Mouse (Mus musculus) CD4-positive, CD25-positive, alpha-beta regulatory T cell, adult 2 months (primary cell): ENCODE data around the gene Pglyrp2.

Source experiments
- DNase-seq: peaks from one replicate; pipeline ENCODE4 v3.0.0-alpha.2; 2012; ENCODE audit warnings: low read depth, low spot score

Pglyrp2 gene

GRCm38 (mm10) chr17:32402779-32403157 lies 21.2 kb downstream of the Pglyrp2 start:
- peak; percentile 80 for DNase-seq

DNA sequence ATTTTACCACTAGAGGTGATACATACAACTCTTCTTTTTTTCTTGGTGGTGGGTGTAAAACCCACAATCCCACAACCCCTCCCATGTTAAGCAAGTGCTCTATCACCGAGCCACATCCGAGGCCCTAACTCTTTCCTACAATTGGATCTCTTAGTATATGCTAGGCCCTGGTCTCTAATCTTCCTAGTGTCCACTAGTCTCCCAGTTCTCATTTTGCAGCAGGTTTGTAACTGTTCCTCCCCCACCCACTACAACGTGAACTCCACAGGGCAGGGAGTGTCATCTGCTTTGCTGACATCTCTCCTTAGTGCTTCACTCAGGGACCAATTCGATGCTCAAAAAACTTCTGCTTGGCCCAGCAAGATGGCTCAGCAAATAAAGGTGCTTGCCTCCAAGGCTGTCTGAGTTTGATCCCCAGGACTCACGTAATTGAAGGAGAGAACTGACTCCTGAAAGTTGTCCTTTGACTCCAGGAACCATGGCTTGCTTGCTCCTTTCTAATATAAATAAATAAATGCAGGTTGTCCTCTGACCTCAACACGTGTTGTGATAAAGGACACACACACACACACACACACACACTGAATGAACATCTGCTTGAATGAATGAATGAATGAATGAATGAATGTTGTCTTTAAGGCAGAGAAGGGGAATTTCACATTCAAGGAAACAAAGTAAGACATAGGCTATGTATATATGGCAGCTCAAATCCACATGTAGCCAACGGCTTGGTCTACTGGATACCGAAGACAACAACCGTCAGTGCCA lies 21.8 kb downstream of the Pglyrp2 start:
- DNase-seq: peak; percentile 46

DNA sequence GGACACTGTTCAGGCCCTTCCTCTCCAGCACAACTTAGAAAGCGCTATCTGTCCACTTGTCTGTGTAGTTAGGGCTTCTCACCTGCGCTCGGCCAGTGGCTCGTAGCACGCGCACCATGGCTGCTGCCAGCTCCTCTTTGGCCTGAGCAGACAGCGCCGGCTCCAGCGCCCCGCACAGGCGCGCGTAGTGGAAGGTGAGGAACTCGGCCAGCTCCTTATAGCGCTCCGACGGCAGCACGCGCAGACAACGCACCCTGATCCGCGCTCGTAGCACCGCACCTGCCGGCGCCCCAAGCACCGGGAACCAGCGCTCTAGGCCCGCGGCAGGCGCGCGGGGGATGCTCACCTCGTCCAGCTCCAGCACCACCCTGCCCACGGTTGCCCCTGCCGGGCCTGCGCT lies 27.7 kb downstream of the Pglyrp2 start:
- DNase-seq: no peak

GRCm38 (mm10) chr17:32393944-32394343 lies 30.0 kb downstream of the Pglyrp2 start:
- no peak for DNase-seq

GRCm38 (mm10) chr17:32389101-32389659 lies 34.8 kb downstream of the Pglyrp2 start, which contains the start of gene Wiz:
TSS of gene Wiz (minus strand) at chr17:32389439.
- peak; percentile 94 for DNase-seq

DNA sequence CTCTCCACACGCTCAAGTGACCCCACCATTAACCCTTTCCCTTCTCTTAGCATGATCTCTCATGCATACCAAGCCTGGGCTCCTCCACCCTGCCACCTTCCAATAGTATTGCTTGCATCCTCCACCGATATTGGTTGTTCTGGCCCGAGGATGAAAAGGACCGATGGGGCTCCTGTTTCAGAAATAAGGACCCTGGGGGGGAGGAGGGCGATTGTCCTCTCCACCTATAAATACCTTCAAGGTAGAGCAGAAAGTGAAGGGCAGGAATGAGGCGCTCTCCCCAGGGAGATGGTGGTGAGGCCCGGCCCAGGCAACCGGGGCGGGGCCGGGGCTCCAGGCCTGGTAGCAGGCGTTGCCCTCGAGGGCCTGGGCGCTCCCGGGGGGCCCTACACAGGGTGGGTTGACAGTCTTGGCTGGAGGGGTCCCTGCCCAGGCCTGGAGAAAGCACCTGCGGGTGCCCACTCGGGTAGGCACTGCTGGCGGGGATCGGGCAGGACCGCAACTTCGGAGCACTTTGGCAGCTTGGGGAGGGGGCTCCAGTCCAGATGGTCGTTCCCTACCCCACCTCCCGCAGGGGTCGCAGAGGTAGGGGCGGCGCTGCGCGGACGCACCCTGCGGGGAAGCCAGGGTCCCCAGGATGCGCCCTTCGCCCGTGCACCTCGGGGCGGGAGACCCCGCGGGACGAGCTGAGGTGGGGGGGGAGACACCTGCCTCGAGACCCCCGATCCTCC lies 35.4 kb downstream of the Pglyrp2 start:
- no peak for DNase-seq

DNA sequence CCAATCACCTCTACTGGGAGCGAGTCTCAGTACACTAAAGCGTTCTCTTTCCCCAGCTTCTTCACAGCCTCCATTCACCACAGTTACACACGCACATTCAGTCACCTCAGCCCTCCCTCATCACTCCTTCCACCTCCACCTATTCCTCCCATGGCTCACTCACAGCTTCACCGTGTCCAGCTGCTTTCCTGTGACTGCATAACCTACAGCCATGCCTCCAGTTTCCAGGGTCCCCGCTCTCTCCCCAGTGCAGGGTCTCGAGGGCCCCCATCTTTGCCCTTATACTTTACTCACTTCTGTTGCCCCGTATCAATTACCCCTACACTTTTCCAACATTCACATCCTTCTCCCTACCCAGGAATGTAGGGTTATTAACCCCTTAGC lies 36.0 kb downstream of the Pglyrp2 start:
- no peak for DNase-seq

DNA sequence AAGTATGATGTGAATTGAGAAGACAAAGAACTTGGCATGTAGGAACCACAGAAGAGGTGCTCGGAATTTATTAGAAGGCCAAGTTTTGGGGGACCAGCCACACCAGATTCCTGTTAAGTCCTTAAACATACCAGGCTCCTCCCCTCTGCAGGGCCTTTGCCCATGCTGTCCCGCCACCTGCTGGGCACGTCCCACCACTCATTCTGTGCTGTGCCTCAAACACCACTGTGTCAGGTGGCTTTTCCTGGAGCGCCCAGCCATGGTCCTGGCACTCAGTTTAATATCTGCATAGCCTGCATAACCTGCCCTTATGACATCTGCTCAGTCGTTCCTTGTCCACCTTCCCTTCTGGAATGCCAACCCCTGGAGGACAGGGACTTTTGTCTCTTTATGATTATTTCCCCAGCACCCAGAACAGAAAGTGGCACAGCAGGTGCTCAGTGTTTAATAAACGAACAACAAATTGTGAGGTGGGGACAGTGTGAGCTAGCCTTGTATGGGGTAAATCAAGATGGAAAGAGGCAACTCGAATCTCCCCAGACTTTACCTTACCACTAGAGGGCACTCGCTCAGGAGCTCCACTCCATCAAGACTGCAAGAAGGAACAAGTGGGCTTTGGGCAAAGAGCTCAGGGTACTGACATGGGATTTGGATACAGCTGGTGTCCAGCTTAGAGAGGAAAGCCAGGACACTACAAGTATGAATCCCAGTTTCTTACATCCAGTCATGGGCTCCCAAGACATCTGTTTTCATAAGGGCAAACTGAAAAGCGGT lies 37.1 kb downstream of the Pglyrp2 start:
- DNase-seq: peak; percentile 81

DNA sequence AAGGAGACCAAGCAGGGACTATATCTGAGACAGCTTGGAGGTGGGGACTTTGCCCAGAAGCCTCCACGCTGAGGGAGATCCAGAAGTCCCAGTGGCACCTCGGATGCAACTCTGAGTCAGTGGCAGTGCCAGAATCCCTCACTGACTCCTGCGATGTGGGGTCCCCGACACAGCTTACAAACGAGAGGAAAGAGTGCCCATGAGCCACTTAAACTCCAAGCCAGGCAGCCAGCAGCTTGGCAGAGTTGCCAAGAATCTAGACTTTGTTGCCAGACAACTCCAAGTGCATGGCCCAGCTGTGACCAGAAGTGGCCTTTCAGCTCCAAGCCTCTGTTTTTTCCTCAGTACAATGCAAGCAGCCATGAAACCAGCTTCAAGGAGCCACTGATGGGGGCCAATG lies 40.3 kb downstream of the Pglyrp2 start:
- DNase-seq: no peak

- no peak for DNase-seq
Observed at GRCm38 (mm10) chr17:32382576-32382975, 41.4 kb downstream of the Pglyrp2 start.

- no peak for DNase-seq
Observed at GRCm38 (mm10) chr17:32378786-32379185, 45.2 kb downstream of the Pglyrp2 start.

GRCm38 (mm10) chr17:32377137-32377536 lies 46.8 kb downstream of the Pglyrp2 start:
- no peak for DNase-seq

- no peak for DNase-seq
Observed at GRCm38 (mm10) chr17:32376475-32376874, 47.5 kb downstream of the Pglyrp2 start.

DNA sequence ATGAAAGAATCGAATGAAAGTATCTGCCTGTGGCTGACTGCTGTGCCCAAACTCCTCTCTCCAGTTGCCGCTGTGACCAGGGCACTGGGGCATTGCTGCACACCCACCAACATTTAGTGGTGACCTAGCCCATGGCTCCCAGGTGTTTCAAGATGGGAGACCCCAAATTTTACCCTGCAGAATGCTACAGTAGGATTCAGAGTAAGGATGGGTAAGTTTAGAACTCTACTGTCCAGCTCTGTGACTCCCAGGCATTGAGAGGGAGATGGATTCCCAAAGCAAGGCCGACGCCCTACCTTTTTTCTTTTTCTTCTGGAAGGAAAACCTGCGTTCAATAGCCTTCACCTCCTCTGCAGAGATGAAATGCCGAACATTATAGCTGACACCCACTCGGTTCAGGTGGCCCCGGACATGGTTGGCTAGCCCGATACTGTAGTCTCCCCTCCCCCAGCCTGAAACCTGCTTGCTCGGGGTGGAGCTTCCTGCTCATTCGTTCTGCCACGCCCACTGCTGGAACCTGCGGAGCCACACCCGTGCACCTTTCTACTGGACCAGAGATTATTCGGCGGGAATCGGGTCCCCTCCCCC lies 54.9 kb downstream of the Pglyrp2 start:
- peak; percentile 71 for DNase-seq

DNA sequence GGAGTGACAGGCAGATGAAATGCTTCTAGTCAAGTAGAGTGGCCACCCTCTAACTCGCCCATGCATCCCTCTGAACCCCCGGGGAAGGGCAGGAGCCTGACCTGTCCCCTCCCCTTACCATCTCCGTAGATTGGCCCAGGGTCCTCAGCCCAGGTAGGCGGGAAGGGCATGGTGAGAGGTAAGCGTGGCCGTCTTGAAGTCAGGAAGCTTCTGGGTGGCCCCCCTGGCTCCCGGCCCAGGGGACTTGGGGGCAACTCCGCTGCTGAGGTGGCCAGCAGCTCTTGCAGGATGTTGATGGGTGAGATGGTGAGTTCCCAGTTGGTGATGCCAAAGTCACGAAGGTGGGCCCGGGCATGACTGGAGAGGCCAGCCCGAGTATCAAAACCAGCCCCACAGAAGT lies 56.3 kb downstream of the Pglyrp2 start:
- no peak for DNase-seq

DNA sequence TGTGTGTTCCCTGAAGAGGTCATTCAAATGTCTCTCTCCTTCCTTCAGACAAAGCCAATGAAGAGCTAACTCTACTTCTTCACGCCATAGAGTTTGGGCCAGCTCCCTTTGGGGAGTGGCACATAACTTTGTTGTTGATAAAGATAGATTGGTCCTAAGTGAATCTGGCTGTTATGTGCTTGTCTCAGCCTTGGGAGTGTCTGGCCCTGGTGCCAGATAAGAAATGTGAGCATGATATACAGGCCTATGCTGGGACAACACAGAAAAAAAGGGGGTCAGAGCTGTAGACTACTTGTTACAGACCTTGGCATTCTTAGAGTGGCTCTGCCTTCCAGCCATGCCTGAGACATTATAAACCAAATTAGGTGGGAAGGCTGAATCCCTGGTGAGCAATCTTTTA lies 58.7 kb downstream of the Pglyrp2 start:
- DNase-seq: no peak

- DNase-seq: no peak
Observed at GRCm38 (mm10) chr17:32364850-32365249, 59.1 kb downstream of the Pglyrp2 start.

DNA sequence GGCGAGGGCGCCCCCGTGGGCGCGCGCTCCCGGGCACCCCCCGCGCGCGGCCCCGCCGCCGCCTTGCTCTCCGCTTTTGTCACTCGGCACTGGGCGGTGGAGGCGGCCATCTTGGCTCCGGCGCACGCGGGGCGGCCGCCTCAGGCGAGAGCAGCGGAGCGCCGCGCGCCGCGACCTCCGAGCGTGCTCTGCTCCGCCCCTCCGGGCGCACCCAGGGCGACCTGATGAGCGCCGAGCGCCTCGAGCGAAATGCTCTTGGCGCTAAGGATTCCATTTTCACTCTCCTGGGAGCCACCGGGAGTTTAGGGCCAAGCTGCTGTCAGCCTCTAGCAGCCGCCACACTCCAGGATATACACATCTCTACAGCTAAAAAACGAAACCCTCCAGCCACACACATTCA lies 59.6 kb downstream of the Pglyrp2 start:
- DNase-seq: peak; percentile 92

- peak; percentile 34 for DNase-seq
Observed at GRCm38 (mm10) chr17:32363821-32364301, 60.1 kb downstream of the Pglyrp2 start.

DNA sequence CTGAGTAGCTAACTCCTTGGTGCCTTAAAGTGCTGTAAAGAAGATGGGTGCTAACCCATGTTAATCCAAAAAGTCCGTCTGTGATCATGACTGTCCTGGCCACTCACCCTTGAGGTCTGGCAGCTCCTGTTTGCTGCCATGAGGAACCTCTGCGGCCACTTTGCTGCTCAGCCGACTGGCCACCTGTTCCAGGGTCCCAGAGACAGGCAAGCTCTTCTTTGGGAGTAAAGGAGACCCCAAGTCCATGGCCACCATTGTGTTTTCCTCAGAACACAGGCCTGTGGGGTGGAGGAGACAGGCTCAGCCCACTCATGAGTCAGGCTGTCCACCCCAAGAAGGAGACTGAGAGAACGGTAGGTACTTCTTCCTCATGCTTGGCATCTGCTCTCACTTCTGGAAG lies 61.3 kb downstream of the Pglyrp2 start:
- DNase-seq: no peak
